Mouse (Mus musculus): ENCODE results near the gene Kpna7. TPM values are rescaled to one million over a fixed set of nuclear protein-coding genes. Genes with fewer than 3 reads are reported as not detected.
"Not testable (repeated sequence)": the region's sequence is repeated elsewhere in the genome, so short reads cannot be mapped to it uniquely, and the experiment has no call there.

The Kpna7 gene
- polyA plus RNA-seq, 1 experiment from 2014 or later, result not detected

DNA sequence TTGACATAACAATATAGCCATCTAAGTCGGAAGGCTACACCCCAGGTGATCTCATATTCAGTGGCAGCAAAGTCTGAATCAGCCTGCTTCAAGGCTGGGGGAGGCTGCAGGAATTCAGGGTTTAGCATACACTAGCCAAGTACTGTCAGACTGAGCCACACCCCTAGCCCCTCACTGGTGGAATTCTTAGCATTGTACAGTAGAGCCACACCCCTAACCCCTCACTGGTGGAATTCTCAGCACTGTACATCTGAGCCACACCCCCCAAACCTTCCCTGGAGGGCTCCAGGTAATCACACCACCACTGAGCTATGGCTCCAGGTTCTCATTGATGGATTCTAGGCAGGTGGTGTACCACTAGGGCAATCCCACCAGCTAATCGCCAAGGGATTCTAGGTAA, 24.3 kb downstream of the Kpna7 start:
- WGBS (ENCODE audit: insufficient replicate concordance), result 65% methylated on average over 2 of the region's 2 CpGs
- Histone ChIP-seq H3K4me2 (ENCODE audit: low read depth, low read length) (no peak overlapping the region), H3K9me3 (ENCODE audit: low read length) (no peaks in the 10 kb centered on the region), H3K4me1 (ENCODE audit: insufficient read depth) (no peaks in the 10 kb centered on the region), H3K27ac (ENCODE audit: low read depth) (no peak overlapping the region), H3K27me3 (ENCODE audit: insufficient read depth, low read length) (no peaks in the 10 kb centered on the region), H3K36me3 (replicated peaks; ENCODE audit: insufficient read depth, low read length) (no peaks in the 10 kb centered on the region), H3K4me3 (ENCODE audit: low read depth, low read length) (no peak overlapping the region), H3K9ac (replicated peaks) (no peak overlapping the region)
- ATAC-seq (no peak), DNase-seq (no peak)
- TF ChIP-seq EP300 (IDR thresholded peaks at IDR 0.05; ENCODE audit: low read depth) (no peak), CTCF (IDR thresholded peaks at IDR 0.05; ENCODE audit: low read depth) (no peak)

DNA sequence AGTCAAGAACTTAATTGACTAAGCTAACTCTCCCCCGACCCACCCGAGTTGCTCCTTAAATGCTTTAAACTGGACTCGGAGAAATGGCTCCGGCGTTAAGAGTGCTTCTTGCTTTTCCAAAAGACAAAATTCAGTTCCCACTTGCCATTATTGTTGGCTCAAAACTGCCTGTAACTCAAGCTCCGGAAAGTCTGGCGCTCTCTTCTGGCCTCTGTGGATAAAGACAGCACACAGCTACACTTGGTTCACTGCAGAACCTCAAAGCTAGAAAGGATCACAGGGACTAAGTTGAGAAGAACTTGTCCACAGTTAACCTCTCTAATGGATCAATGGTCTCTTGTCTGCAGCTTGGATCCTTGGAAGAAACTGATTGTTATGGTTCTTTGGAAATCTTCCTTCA, 25.1 kb downstream of the Kpna7 start:
- no peak for TF ChIP-seq CTCF (IDR thresholded peaks at IDR 0.05; ENCODE audit: low read depth)
- no peak for TF ChIP-seq EP300 (IDR thresholded peaks at IDR 0.05; ENCODE audit: low read depth)
- Histone ChIP-seq H3K4me2 (ENCODE audit: low read depth, low read length) (no peak overlapping the region), H3K36me3 (replicated peaks; ENCODE audit: insufficient read depth, low read length) (no peaks in the 10 kb centered on the region), H3K27me3 (ENCODE audit: insufficient read depth, low read length) (no peaks in the 10 kb centered on the region), H3K9ac (replicated peaks) (no peak overlapping the region), H3K4me1 (ENCODE audit: insufficient read depth) (no peaks in the 10 kb centered on the region), H3K27ac (ENCODE audit: low read depth) (no peak overlapping the region), H3K9me3 (ENCODE audit: low read length) (no peaks in the 10 kb centered on the region), H3K4me3 (ENCODE audit: low read depth, low read length) (no peak overlapping the region)
- 82% methylated on average over 7 of the region's 7 CpGs for WGBS (ENCODE audit: insufficient replicate concordance)
- DNase-seq (no peak), ATAC-seq (no peak)

DNA sequence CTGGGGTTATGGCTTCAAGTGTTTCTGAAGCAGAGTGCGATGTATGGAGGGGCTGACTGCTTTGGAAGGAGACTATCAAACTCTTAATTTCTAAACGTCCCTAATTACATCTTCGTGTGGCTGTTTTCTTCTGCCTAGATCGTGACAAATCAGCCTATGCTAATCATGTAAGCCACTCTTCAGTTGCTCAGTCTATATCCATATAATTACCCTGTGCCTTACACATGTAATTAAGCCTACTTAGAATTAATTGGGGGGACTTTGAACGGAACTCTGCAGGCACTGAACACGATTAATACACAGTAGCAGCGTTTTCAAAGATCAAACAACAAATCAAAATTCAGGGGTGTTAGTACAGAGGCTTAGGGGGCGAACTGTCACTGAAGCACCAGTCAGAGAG, 25.9 kb downstream of the Kpna7 start:
- Histone ChIP-seq H3K4me2 (ENCODE audit: low read depth, low read length) (no peak overlapping the region), H3K36me3 (replicated peaks; ENCODE audit: insufficient read depth, low read length) (no peaks in the 10 kb centered on the region), H3K27me3 (ENCODE audit: insufficient read depth, low read length) (no peaks in the 10 kb centered on the region), H3K27ac (ENCODE audit: low read depth) (no peak overlapping the region), H3K4me1 (ENCODE audit: insufficient read depth) (no peaks in the 10 kb centered on the region), H3K9me3 (ENCODE audit: low read length) (no peaks in the 10 kb centered on the region), H3K4me3 (ENCODE audit: low read depth, low read length) (no peak overlapping the region), H3K9ac (replicated peaks) (no peak overlapping the region)
- 80% methylated on average over 8 of the region's 8 CpGs for WGBS (ENCODE audit: insufficient replicate concordance)
- ATAC-seq (no peak), DNase-seq (no peak)
- TF ChIP-seq EP300 (IDR thresholded peaks at IDR 0.05; ENCODE audit: low read depth), result no peak
- no peak for TF ChIP-seq CTCF (IDR thresholded peaks at IDR 0.05; ENCODE audit: low read depth)

DNA sequence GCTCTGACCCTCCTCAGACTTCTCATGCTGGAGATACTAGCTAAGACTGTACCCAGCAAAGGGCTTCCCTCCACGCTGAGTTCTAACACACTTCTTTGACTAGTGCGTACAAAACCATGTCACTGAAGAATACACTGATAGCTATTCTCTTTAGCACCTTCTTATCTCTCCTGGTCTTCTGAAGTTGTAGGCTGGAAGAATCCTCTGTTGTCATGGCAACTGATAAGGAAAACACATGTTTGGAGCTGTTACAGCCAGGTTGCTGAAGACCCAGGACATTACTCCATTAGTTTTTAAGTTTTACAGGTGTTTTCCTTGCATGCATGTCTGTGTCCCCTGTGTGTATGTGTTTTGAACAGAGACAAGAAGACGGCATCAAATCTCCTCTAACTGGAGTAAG, 29.6 kb downstream of the Kpna7 start:
- 47% methylated on average over 3 of the region's 3 CpGs for WGBS (ENCODE audit: insufficient replicate concordance)
- DNase-seq; H3K4me3 ChIP-seq (ENCODE audit: low read depth, low read length); H3K4me2 ChIP-seq (ENCODE audit: low read depth, low read length); H3K27ac ChIP-seq (ENCODE audit: low read depth); H3K9ac ChIP-seq (replicated peaks); H3K4me1 ChIP-seq (ENCODE audit: insufficient read depth); H3K36me3 ChIP-seq (replicated peaks; ENCODE audit: insufficient read depth, low read length); H3K9me3 ChIP-seq (ENCODE audit: low read length); ATAC-seq; H3K27me3 ChIP-seq (ENCODE audit: insufficient read depth, low read length): not testable (repeated sequence)

DNA sequence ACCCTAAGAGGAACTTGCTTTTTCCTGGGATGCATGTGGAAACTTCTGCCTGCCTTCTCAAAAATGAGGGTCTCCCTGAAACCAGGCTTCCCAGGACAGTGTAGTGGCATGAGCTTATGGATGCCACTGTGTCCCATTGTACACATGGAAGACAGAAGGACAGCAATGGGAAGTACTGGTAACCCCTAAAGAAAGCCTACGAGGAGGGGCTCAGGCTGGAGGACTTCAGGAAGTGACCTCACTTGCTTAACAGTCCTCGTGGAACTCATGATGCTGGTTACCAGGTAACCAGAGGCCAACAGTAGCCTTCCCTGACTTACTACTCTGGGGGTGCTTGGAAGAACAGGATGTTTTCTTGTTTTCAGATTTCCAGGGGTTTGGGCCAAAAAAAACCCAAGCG, 41.1 kb downstream of the Kpna7 start, which contains the start of gene 1700018F24Rik:
Gene 1700018F24Rik (plus strand): TSS at position 301 of the 400 bp plus-strand sequence.
- ATAC-seq; H3K4me2 ChIP-seq (ENCODE audit: low read depth, low read length); DNase-seq; H3K27me3 ChIP-seq (ENCODE audit: insufficient read depth, low read length); H3K4me3 ChIP-seq (ENCODE audit: low read depth, low read length); H3K4me1 ChIP-seq (ENCODE audit: insufficient read depth); H3K36me3 ChIP-seq (replicated peaks; ENCODE audit: insufficient read depth, low read length); H3K27ac ChIP-seq (ENCODE audit: low read depth); H3K9ac ChIP-seq (replicated peaks); H3K9me3 ChIP-seq (ENCODE audit: low read length): not testable (repeated sequence)
- 44% methylated on average over 3 of the region's 3 CpGs for WGBS (ENCODE audit: insufficient replicate concordance)

DNA sequence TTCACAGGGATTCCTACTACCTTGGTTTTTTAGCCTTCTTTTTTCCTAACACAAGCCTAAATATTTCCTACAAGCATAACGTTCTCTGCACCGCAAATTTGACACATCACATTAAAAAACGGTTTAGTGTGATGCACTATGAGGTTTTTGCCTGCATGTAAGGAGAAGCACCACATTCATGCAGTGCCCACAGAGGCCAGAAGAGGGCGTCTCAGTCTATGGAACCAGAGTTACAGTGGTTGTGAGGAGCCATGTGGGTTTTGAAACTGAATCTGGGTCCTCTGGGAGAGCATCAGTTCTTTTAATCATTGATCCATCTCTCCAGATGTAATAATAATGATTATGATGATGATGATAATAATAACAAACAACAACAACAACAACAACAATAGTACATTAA, 42.2 kb downstream of the Kpna7 start:
- Histone ChIP-seq H3K9me3 (ENCODE audit: low read length) (no peaks in the 10 kb centered on the region), H3K9ac (replicated peaks) (no peak overlapping the region), H3K4me2 (ENCODE audit: low read depth, low read length) (no peak overlapping the region), H3K4me1 (ENCODE audit: insufficient read depth) (no peaks in the 10 kb centered on the region), H3K4me3 (ENCODE audit: low read depth, low read length) (no peak overlapping the region), H3K27me3 (ENCODE audit: insufficient read depth, low read length) (no peaks in the 10 kb centered on the region), H3K36me3 (replicated peaks; ENCODE audit: insufficient read depth, low read length) (no peaks in the 10 kb centered on the region), H3K27ac (ENCODE audit: low read depth) (no peak overlapping the region)
- 41% methylated on average over 4 of the region's 4 CpGs for WGBS (ENCODE audit: insufficient replicate concordance)
- TF ChIP-seq CTCF (IDR thresholded peaks at IDR 0.05; ENCODE audit: low read depth) (peak; percentile 53), EP300 (IDR thresholded peaks at IDR 0.05; ENCODE audit: low read depth) (no peak)
- no peak for ATAC-seq
- DNase-seq, result peak; percentile 33

DNA sequence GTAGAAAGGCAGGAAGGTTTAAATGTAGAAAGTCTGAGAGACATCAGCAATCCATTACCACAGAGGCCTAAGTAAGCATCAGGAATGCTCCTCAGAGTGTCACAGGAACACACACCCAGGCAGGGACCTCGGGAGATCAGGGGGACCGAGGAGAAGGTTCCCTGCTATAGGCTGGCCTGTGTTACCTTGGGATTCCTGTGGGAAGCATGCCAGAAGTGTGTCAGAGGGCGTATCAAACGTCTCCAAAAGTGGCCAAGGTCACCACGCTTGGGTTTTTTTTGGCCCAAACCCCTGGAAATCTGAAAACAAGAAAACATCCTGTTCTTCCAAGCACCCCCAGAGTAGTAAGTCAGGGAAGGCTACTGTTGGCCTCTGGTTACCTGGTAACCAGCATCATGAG, 51.4 kb downstream of the Kpna7 start, which contains the start of gene Gm4871:
Gene Gm4871 (minus strand): TSS at position 364 of the 400 bp plus-strand sequence.
- DNase-seq; H3K36me3 ChIP-seq (replicated peaks; ENCODE audit: insufficient read depth, low read length); H3K4me2 ChIP-seq (ENCODE audit: low read depth, low read length); H3K27ac ChIP-seq (ENCODE audit: low read depth); H3K9ac ChIP-seq (replicated peaks); H3K4me1 ChIP-seq (ENCODE audit: insufficient read depth); H3K27me3 ChIP-seq (ENCODE audit: insufficient read depth, low read length); H3K9me3 ChIP-seq (ENCODE audit: low read length); ATAC-seq; H3K4me3 ChIP-seq (ENCODE audit: low read depth, low read length): not testable (repeated sequence)
- 47% methylated on average over 4 of the region's 5 CpGs for WGBS (ENCODE audit: insufficient replicate concordance)

DNA sequence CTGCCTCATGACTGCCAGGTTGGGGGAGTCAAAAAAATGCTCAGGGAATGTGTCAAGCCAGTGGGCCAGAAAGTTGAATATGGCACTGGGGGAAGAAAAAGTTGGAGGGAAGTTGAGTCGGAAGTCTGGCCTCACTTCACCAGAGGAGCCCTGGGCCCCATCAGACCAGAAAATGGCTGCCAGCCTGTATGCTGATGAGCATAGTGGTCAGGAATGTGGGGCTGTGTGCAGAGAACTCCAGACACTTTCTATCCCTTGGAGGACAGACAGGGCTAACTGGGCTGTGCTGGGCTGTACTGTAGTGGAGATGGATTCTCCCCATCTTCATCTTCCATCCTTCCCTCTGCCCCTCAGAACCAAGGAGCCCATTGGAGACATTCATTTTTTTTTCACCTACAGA, 53.4 kb downstream of the Kpna7 start:
- H3K4me3 ChIP-seq (ENCODE audit: low read depth, low read length); ATAC-seq; H3K9ac ChIP-seq (replicated peaks); DNase-seq; H3K27me3 ChIP-seq (ENCODE audit: insufficient read depth, low read length); H3K9me3 ChIP-seq (ENCODE audit: low read length); H3K36me3 ChIP-seq (replicated peaks; ENCODE audit: insufficient read depth, low read length); H3K27ac ChIP-seq (ENCODE audit: low read depth); H3K4me1 ChIP-seq (ENCODE audit: insufficient read depth); H3K4me2 ChIP-seq (ENCODE audit: low read depth, low read length): not testable (repeated sequence)
- 74% methylated on average over 1 of the region's 1 CpGs for WGBS (ENCODE audit: insufficient replicate concordance)

DNA sequence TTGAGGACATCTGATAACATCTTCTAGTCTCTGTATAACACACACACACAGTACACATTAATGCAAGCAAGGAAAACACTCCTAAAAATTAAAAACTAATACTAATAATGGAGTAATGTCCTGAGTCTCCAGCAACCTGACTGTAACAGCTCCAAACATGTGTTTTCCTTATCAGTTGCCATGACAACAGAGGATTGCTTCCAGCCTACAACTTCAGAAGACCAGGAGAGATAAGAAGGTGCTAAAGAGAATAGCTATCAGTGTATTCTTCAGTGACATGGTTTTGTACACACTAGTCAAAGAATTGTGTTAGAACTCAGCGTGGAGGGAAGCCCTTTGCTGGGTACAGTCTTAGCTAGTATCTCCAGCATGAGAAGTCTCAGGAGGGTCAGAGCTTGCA, 63.1 kb downstream of the Kpna7 start:
- not testable (repeated sequence) for H3K9me3 ChIP-seq (ENCODE audit: low read length); DNase-seq; H3K4me3 ChIP-seq (ENCODE audit: low read depth, low read length); H3K27ac ChIP-seq (ENCODE audit: low read depth); H3K27me3 ChIP-seq (ENCODE audit: insufficient read depth, low read length); H3K9ac ChIP-seq (replicated peaks); H3K4me2 ChIP-seq (ENCODE audit: low read depth, low read length); H3K36me3 ChIP-seq (replicated peaks; ENCODE audit: insufficient read depth, low read length); H3K4me1 ChIP-seq (ENCODE audit: insufficient read depth); ATAC-seq
- 36% methylated on average over 1 of the region's 1 CpGs for WGBS (ENCODE audit: insufficient replicate concordance)

DNA sequence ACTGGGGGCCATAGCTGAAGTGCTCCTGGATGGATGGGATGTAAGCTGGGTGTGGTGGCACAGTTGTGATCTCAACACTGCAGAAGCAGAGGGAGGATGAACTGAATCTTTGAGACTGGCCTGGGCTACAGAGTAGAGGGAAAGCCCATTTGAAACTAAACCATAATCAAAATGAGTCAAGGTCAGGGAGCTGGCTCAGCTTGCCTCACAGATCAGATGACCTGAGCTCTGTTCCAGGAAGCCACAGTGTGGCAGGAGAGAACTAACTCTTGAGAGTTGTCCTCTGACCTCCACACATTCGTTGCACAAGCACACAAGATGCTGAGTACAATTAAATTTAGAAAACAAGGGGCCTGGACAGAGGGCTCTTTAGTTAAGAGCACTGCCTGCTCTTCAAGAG, 63.6 kb downstream of the Kpna7 start:
- H3K27me3 ChIP-seq (ENCODE audit: insufficient read depth, low read length); DNase-seq; H3K9ac ChIP-seq (replicated peaks); H3K4me3 ChIP-seq (ENCODE audit: low read depth, low read length); H3K4me1 ChIP-seq (ENCODE audit: insufficient read depth); ATAC-seq; H3K9me3 ChIP-seq (ENCODE audit: low read length); H3K36me3 ChIP-seq (replicated peaks; ENCODE audit: insufficient read depth, low read length); H3K4me2 ChIP-seq (ENCODE audit: low read depth, low read length); H3K27ac ChIP-seq (ENCODE audit: low read depth): not testable (repeated sequence)
- 21% methylated on average over 1 of the region's 1 CpGs for WGBS (ENCODE audit: insufficient replicate concordance)

All from liver, postnatal 0 days (tissue).